Mouse (Mus musculus) heart, embryonic 12.5 days (tissue): ENCODE measurements around the gene Ndufa11. TPM values are rescaled to one million over a fixed set of nuclear protein-coding genes. Genes with fewer than 3 reads are reported as not detected.
A peak's percentile ranks its signal among the peaks of the same experiment; 100 is the strongest.

Source experiments
- ATAC-seq: fragments of 200-750 bp; cut with Nextera tagmentation; 2 replicates; pipeline ENCODE4 v1.8.0; 2017; ENCODE audit warnings: moderate TSS enrichment, moderate library complexity; ENCODE audit not compliant: insufficient number of reproducible peaks, low FRiP score
- H3K27ac ChIP-seq: fragments of 300-500 bp; sonication (generic); 2 replicates; pipeline ENCODE4 v1.5.1; 2016; ENCODE audit warnings: mild to moderate bottlenecking, moderate library complexity; ENCODE audit not compliant: poor library complexity, severe bottlenecking
- H3K27me3 ChIP-seq: fragments of 300-500 bp; sonication (generic); replicated peaks from 2 replicates; pipeline ENCODE4 v1.6.1; 2016; ENCODE audit warnings: mild to moderate bottlenecking, moderate library complexity
- H3K36me3 ChIP-seq: fragments of 300-500 bp; sonication (generic); 2 replicates; pipeline ENCODE4 v1.6.1; 2016; ENCODE audit warnings: mild to moderate bottlenecking, moderate library complexity
- H3K4me1 ChIP-seq: fragments of 300-500 bp; sonication (generic); replicated peaks from 2 replicates; pipeline ENCODE4 v1.6.1; 2016; ENCODE audit warnings: mild to moderate bottlenecking
- H3K4me2 ChIP-seq: fragments of 300-500 bp; sonication (generic); 2 replicates; pipeline ENCODE4 v1.6.1; 2016; ENCODE audit warnings: mild to moderate bottlenecking, moderate library complexity
- H3K4me3 ChIP-seq: fragments of 300-500 bp; sonication (generic); 2 replicates; pipeline ENCODE4 v1.5.1; 2016; ENCODE audit warnings: mild to moderate bottlenecking
- H3K9ac ChIP-seq: fragments of 300-500 bp; sonication (generic); 2 replicates; pipeline ENCODE4 v1.6.1; 2016; ENCODE audit warnings: mild to moderate bottlenecking, moderate library complexity
- H3K9me3 ChIP-seq: fragments of 300-500 bp; sonication (generic); replicated peaks from 2 replicates; pipeline ENCODE4 v1.6.1; 2016; ENCODE audit warnings: mild to moderate bottlenecking, moderate library complexity
- WGBS: fragments of 180-500 bp; shearing (Covaris S2); methylation state at CpG from one replicate; pipeline ENCODE4 v1.1.7; 2016; 5-methylcytosine and 5-hydroxymethylcytosine counted together
- polyA plus RNA-seq: library from polyadenylated mRNA; unstranded; fragments of >200 nt; fragmentation: Nextera tagmentation; extraction: Ambion mirVana; gene quantifications from 2 replicates; pipeline ENCODE4 v1.2.1, GENCODE M21; 2016

Ndufa11 gene
- polyA plus RNA-seq, 1 experiment from 2014 or later: 663 TPM

GRCm38 (mm10) chr17:56740118-56740787 lies 22.7 kb downstream of the Ndufa11 start:
- Histone ChIP-seq H3K27me3 (peaks cover 14% of the 10 kb centered on the region), H3K9ac (no peak overlapping the region), H3K4me3 (no peak overlapping the region), H3K36me3 (no peaks in the 10 kb centered on the region), H3K4me2 (peak overlapping the region; percentile 28; the same call in 1 of the 2 replicates), H3K9me3 (peaks cover 4% of the 10 kb centered on the region), H3K27ac (peak overlapping the region; percentile 48; the same call in 1 of the 2 replicates), H3K4me1 (peaks cover 13% of the 10 kb centered on the region)
- ATAC-seq: peak; percentile 54
- WGBS: 47% methylated on average over 17 of the region's 17 CpGs

DNA sequence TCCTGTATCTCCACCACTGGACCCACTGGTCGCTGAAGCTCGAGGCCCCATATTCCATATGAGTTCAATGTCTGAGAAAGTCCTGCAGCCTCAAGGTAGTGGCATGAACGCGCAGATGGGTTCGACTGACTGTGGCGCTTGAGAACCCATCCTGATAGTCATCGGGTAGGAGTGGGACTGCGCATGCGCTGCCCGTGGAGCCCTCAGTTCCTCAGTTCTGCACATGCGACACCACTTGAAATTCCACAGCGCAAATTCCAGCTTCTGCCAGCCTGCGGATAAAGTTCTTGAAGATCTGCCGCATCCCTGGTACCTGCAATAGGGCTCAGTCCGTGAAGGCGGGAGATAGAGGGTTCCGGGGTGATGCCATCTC lies 23.2 kb downstream of the Ndufa11 start:
- peaks cover 13% of the 10 kb centered on the region for H3K4me1 ChIP-seq
- no peak overlapping the region for H3K9ac ChIP-seq
- peak overlapping the region; percentile 48; the same call in 1 of the 2 replicates for H3K27ac ChIP-seq
- peak overlapping the region; percentile 28; the same call in 1 of the 2 replicates for H3K4me2 ChIP-seq
- peaks cover 4% of the 10 kb centered on the region for H3K9me3 ChIP-seq
- H3K27me3 ChIP-seq: peaks cover 10% of the 10 kb centered on the region; the same call in 1 of the 2 replicates
- no peak overlapping the region for H3K4me3 ChIP-seq
- 55% methylated on average over 17 of the region's 17 CpGs for WGBS
- no peak for ATAC-seq
- no peaks in the 10 kb centered on the region for H3K36me3 ChIP-seq

DNA sequence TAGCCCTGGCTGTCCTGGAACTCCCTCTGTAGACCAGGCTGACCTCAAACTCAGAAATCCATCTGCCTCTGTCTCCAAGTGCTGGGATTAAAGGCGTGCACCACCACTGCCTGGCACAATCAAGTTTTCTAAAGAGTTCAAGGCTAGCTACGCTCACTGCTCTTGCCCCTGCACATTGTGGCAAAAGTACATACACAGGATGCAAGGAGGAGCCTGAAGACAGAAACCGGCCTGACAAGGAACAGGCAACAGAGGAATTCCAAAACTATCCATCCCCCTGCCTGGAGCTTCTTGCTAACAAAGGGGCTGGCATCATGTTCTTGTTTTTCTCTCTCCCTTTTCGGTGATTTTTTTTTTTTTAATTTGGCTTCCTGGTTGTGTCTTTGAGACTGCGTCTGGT lies 26.6 kb downstream of the Ndufa11 start:
- ATAC-seq: no peak
- Histone ChIP-seq H3K27ac (no peak overlapping the region), H3K4me2 (no peak overlapping the region), H3K36me3 (no peaks in the 10 kb centered on the region), H3K4me1 (peaks cover 16% of the 10 kb centered on the region), H3K4me3 (no peak overlapping the region), H3K27me3 (peaks cover 4% of the 10 kb centered on the region; the same call in 1 of the 2 replicates), H3K9me3 (0 out of 2 replicates have a peak, but pooled peaks cover 3% of the 10 kb centered on the region), H3K9ac (no peak overlapping the region)
- WGBS: 40% methylated on average over 5 of the region's 5 CpGs

DNA sequence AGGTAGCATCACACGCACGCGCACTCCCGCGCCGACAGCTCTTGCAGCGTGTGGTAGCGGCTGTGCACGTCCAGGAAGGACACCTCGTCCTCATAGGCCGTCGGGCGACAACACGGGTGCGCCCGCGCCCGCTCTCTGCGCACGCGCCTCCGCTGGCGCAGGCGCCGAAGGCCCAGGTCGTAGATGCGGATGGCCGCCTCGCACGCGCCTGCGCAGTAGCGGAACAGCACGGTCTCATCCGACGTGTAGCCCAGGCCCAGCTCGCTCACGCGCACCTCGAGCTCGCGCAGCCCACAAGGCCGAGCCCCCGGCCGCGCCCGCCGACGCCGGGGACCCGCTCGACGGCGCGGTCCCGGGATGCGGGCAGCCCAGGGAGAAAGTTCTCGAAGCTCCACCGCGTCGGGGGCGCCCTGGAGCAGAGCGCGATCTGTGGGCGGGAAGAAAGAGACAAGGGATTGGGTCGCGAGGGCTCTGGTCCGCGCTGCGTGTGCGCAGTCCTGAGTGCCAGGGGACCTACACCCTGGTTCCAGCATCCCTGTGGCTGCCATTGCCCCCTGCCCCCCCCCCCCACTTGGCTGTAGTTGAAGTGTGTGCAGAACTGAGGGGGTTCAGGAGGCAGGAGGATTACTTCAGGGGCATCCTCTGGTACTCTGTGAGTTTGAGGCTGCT lies 34.0 kb downstream of the Ndufa11 start:
- peak overlapping the region; percentile 42 for H3K4me3 ChIP-seq
- peak overlapping the region; percentile 63 for H3K4me2 ChIP-seq
- peak overlapping the region; percentile 30; the same call in 1 of the 2 replicates for H3K9ac ChIP-seq
- H3K27me3 ChIP-seq: peaks cover 74% of the 10 kb centered on the region
- ATAC-seq: peak; percentile 77
- 17% methylated on average over 71 of the region's 71 CpGs for WGBS
- no peak overlapping the region for H3K27ac ChIP-seq
- peaks cover 3% of the 10 kb centered on the region; the same call in 1 of the 2 replicates for H3K9me3 ChIP-seq
- H3K4me1 ChIP-seq: peaks cover 16% of the 10 kb centered on the region; the same call in 1 of the 2 replicates
- H3K36me3 ChIP-seq: no peaks in the 10 kb centered on the region

GRCm38 (mm10) chr17:56753452-56753851 lies 35.9 kb downstream of the Ndufa11 start:
- no peak for ATAC-seq
- H3K9me3 ChIP-seq: peaks cover 6% of the 10 kb centered on the region; the same call in 1 of the 2 replicates
- H3K4me3 ChIP-seq: no peak overlapping the region
- H3K27ac ChIP-seq: no peak overlapping the region
- H3K36me3 ChIP-seq: no peaks in the 10 kb centered on the region
- H3K9ac ChIP-seq: no peak overlapping the region
- H3K4me2 ChIP-seq: no peak overlapping the region
- H3K27me3 ChIP-seq: peaks cover 93% of the 10 kb centered on the region
- 23% methylated on average over 15 of the region's 15 CpGs for WGBS
- H3K4me1 ChIP-seq: peaks cover 29% of the 10 kb centered on the region

- H3K4me1 ChIP-seq: peaks cover 29% of the 10 kb centered on the region
- 13% methylated on average over 36 of the region's 36 CpGs for WGBS
- ATAC-seq: no peak
- H3K9me3 ChIP-seq: peaks cover 8% of the 10 kb centered on the region; the same call in 1 of the 2 replicates
- H3K36me3 ChIP-seq: no peaks in the 10 kb centered on the region
- 0 out of 2 replicates have a peak overlapping the region, but pooled peaks have one; percentile 5 for H3K4me3 ChIP-seq
- no peak overlapping the region for H3K9ac ChIP-seq
- H3K27me3 ChIP-seq: peaks cover 95% of the 10 kb centered on the region
- H3K4me2 ChIP-seq: peak overlapping the region; percentile 17; the same call in 1 of the 2 replicates
- H3K27ac ChIP-seq: no peak overlapping the region
Observed at GRCm38 (mm10) chr17:56754271-56755185, 37.0 kb downstream of the Ndufa11 start.

GRCm38 (mm10) chr17:56756703-56757399 lies 39.3 kb downstream of the Ndufa11 start:
- peak overlapping the region; percentile 77 for H3K9ac ChIP-seq
- peak overlapping the region; percentile 89 for H3K4me2 ChIP-seq
- peaks cover 8% of the 10 kb centered on the region; the same call in 1 of the 2 replicates for H3K9me3 ChIP-seq
- H3K27ac ChIP-seq: no peak overlapping the region
- 0 out of 2 replicates have a peak, but pooled peaks have one; percentile 5 for ATAC-seq
- no peaks in the 10 kb centered on the region for H3K36me3 ChIP-seq
- H3K4me1 ChIP-seq: peaks cover 30% of the 10 kb centered on the region
- H3K4me3 ChIP-seq: peak overlapping the region; percentile 51
- peaks cover 89% of the 10 kb centered on the region for H3K27me3 ChIP-seq
- 2% methylated on average over 51 of the region's 51 CpGs for WGBS

DNA sequence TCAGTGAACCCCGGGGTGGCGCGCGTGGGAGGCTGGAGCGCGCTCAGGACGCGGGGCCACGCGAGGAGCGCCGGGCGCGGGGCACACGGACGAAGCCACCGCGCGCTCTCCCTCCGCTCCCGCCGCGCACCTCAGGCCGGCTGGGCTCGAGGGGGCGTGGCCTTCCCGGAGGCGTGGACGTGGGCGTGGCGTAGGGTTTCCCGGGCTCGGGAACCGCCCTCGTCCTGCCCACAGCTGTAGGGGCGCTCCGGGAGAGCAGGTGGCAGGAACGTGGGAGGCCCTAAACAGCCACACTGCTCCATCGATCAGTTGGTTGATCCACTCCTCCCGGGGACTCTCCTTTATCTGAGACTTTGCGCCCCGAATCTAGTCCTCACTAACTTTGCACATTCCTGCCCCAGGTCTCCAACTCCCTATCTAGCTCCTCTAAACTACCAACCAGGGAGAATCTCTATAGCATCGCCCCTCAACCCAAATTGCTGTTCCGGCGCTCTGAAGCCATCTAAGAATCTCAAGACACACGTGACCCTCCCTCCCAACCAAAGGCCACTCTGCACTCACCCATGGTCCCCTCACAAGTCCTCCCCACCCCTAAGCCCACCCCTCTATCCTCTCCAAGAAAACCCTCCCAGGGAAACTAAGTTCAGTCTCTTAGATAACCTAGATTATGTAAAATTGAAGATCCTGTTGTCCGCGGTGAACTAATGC lies 40.0 kb downstream of the Ndufa11 start, which contains the start of gene Nrtn:
Gene Nrtn (minus strand): TSS at position 115 of the 708 bp plus-strand sequence.
- peak within 1 kb of the TSS; percentile 77 for H3K9ac ChIP-seq
- ATAC-seq: peak; percentile 76
- H3K27me3 ChIP-seq: peaks cover 82% of the 10 kb centered on the region
- H3K36me3 ChIP-seq: no peaks in the 10 kb centered on the region
- H3K4me2 ChIP-seq: peak within 1 kb of the TSS; percentile 89
- peak within 1 kb of the TSS; percentile 51 for H3K4me3 ChIP-seq
- H3K27ac ChIP-seq: no peak within 1 kb of the TSS
- peaks cover 8% of the 10 kb centered on the region; the same call in 1 of the 2 replicates for H3K9me3 ChIP-seq
- peaks cover 36% of the 10 kb centered on the region for H3K4me1 ChIP-seq
- WGBS: under 1% methylated on average over 48 of the region's 48 CpGs

DNA sequence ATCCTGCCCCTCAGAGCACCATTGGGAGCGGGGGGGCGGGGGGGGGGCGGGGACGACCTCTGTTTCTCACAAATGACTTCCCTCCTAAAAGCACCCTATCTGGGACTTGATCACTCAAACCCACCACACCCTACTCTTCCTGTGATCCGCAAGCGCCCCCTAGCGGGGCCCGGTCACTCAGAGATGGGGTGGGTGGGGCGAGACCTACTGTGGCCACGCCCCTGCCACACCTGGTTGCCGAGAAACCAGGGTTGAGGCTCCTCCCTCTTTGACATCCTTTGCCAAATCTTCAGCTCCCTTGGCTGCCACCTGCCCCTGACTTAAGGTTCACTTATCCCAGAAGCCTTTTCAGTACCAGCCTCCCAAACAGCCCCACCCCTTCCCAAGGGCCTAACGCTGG lies 40.6 kb downstream of the Ndufa11 start:
- H3K27me3 ChIP-seq: peaks cover 76% of the 10 kb centered on the region
- H3K36me3 ChIP-seq: no peaks in the 10 kb centered on the region
- 4% methylated on average over 12 of the region's 12 CpGs for WGBS
- ATAC-seq: no peak
- H3K4me1 ChIP-seq: peaks cover 41% of the 10 kb centered on the region
- peaks cover 8% of the 10 kb centered on the region; the same call in 1 of the 2 replicates for H3K9me3 ChIP-seq
- H3K4me2 ChIP-seq: peak overlapping the region; percentile 89; the same call in 1 of the 2 replicates
- H3K4me3 ChIP-seq: no peak overlapping the region
- H3K9ac ChIP-seq: no peak overlapping the region
- H3K27ac ChIP-seq: no peak overlapping the region
